Mouse (Mus musculus) adrenal gland, adult 8-10 months (tissue): ENCODE measurements around the gene Phka1. TPM values are rescaled to one million over a fixed set of nuclear protein-coding genes. Genes with fewer than 3 reads are reported as not detected.

Experiments
- total RNA-seq, 4 experiments: library from RNA; stranded (reverse); gene quantifications; 2 replicates each; pipeline ENCODE4 v1.2.4; 2022

Phka1 gene
- total RNA-seq, 4 experiments from 2014 or later, result 14.8 to 22.7 (median 19.0) TPM

Other genes starting within 250 kb of the Phka1 start
- 10 to 100 TPM in 3 of 4 experiments, 1 to 10 TPM in 1; 8.0 to 16.4 (median 13.4) TPM for gene Hdac8, start 138.9 kb downstream of the Phka1 start, total RNA-seq
- gene Gm3880, start 42.7 kb upstream of the Phka1 start, total RNA-seq, result not detected
- not detected for gene Gm9112, start 63.4 kb upstream of the Phka1 start, total RNA-seq
- not detected for gene Dmrtc1b, start 63.6 kb upstream of the Phka1 start, total RNA-seq
- not detected for gene Dmrtc1c1, start 158.7 kb upstream of the Phka1 start, total RNA-seq
- not detected for gene Dmrtc1c2, start 210.4 kb upstream of the Phka1 start, total RNA-seq
- gene 1700031F05Rik, start 223.7 kb upstream of the Phka1 start, total RNA-seq, result not detected